Mouse (Mus musculus): ENCODE measurements around the gene Pigr.

DNA sequence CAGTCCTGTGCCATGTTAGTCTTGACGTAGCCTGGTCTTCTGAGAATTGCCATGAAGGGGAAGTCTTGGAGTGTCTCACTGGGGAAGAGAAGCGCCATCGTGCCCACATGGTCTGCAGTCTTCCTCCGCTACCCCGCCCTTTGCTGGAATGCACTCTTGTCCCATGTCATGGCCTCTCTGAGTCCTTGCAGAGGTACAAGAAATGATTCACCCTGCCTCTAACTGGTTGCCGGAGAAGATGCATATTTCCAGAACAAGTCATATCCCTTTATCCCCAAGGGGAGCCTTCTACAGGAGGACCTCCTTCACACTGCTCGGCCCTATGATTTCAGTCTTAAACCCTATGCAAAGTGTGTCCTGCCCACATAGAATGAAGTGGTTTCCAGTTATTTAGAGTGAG lies 53.4 kb downstream of the Pigr start:
- TF ChIP-seq POLR2A (IDR thresholded peaks at IDR 0.05; ENCODE audit: insufficient read depth, low read depth, low read length), result no peak
- no peak for TF ChIP-seq EP300 (IDR thresholded peaks at IDR 0.05; ENCODE audit: insufficient read depth, low read depth, low read length)
